Mouse (Mus musculus): ENCODE results near the gene Commd6. TPM values are rescaled to one million over a fixed set of nuclear protein-coding genes. Genes with fewer than 3 reads are reported as not detected.

The Commd6 gene
- polyA plus RNA-seq (2015; fragmentation: Nextera tagmentation; extraction: Ambion mirVana), result 136 and 137 TPM in 2 replicates

DNA sequence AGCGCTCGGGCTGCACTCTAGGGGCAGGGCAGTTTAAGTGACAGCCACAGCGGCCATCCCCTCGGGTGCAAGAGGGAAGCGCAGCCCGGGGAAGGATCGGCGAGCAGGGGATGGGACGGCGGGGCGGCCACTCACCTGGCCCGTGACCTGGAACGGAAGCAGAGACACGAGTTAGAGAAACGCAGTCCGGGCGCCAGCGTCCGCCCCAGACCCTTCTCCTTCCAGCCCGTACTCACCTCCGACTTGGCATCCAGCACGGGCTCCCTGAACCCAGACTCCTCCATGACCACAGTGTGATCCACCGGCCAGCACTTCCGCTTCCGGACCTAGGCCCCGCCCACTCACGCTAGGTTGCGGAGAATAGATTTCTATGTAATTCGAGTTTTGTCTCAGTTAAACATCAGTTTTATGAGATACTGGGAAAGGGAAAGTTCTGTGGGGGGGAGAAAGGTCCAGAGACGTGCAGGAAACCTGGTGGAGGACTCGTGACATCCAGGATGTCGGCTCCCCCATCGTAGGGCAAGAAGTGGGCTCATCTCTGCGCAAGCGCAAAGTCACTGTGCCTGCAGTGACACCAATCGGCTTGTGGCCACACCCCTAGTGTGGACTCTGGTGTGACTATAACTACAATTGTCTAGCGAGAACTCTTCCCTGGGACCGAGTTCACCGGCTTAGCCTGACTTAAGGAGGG, at the start of gene Commd6:
Commd6 (minus strand) TSS at position 534 of the 691 bp plus-strand sequence.
- 0 out of 2 replicates have a peak, but pooled peaks cover 3% of the 10 kb centered on the region for H3K4me1 ChIP-seq (replicated peaks)
- H3K4me2 ChIP-seq (replicated peaks), result peak within 1 kb of the TSS; percentile 62
- under 1% methylated on average over 39 of the region's 39 CpGs for WGBS

DNA sequence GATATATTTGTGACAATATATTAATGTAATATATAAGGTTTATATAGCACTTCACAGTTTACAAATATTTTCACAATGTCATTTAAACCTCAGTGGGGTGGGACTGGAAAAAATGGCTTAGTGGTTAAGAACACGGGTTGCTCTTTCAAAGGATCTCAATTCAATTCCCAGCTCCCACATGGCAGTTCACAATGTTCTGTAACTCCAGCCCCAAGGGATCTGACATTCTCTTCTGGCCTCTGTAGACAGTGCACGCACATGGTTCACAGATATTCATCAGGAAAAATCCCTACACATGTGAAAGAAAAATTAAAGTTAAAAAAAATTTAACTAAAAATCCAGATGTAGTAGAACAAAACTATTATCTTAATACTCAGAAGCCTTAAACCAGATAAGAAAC, 47.9 kb upstream of the Commd6 start:
- no peaks in the 10 kb centered on the region for H3K27me3 ChIP-seq (replicated peaks)
- no peaks in the 10 kb centered on the region for H3K36me3 ChIP-seq
- H3K9me3 ChIP-seq, result no peaks in the 10 kb centered on the region
- no peak overlapping the region for H3K9ac ChIP-seq
- no peak overlapping the region for H3K4me2 ChIP-seq (replicated peaks)
- H3K4me1 ChIP-seq (replicated peaks), result no peaks in the 10 kb centered on the region
- WGBS, result 84% methylated on average over 2 of the region's 2 CpGs
- H3K27ac ChIP-seq, result no peak overlapping the region
- ATAC-seq, result no peak
- H3K4me3 ChIP-seq (replicated peaks), result no peak overlapping the region

More for the DNA sequence above, at the start of gene Commd6:
- Histone ChIP-seq H3K4me3 (replicated peaks) (peak within 1 kb of the TSS; percentile 87), H3K27me3 (replicated peaks) (no peaks in the 10 kb centered on the region), H3K9ac (peak within 1 kb of the TSS; percentile 81), H3K27ac (peak within 1 kb of the TSS; percentile 81), H3K36me3 (no peaks in the 10 kb centered on the region), H3K9me3 (no peaks in the 10 kb centered on the region)
- peak; percentile 98 for ATAC-seq

DNA sequence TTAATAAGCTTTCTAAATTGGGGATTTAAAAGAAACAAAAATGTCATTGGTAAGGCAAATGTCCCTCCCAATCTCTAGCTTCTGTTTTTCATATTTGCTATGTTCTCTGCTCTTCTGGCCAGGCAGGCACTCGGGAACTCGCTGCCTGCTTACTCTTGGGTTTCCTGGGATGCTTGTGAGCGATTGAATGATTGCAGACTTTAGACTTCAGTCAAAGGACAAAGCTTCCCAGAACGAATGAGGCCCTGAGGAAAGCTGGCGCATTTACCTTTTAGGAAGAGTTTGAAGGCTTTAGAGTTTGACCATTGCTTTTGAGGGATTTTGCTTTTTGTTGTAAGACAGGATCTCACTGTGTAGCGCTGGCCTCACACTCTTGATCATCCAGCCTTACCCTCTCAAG, 47.2 kb upstream of the Commd6 start:
- WGBS, result 88% methylated on average over 6 of the region's 6 CpGs

DNA sequence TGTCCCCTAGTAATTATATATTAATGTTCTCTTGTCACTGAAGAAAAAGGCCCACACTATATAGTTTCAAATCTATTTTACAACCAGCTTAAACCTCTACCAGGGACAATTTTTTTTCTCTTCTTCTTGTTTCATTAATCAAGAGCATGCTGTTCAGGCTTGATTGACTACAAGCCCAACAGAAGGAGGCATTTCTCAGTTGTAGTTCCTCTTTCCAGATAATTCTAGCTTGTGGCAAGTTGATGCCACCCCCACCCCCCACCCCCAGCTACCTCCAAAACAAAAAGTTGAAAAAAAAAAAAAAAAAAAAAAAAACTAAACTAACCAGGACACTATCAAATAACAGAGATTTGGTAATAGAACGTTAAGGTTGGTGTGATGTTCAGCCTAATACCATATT, 31.7 kb upstream of the Commd6 start:
- H3K27ac ChIP-seq, result no peak overlapping the region
- H3K36me3 ChIP-seq, result no peaks in the 10 kb centered on the region
- H3K9ac ChIP-seq, result no peak overlapping the region
- no peaks in the 10 kb centered on the region for H3K9me3 ChIP-seq
- ATAC-seq, result no peak
- H3K4me2 ChIP-seq (replicated peaks), result no peak overlapping the region
- H3K4me1 ChIP-seq (replicated peaks), result no peaks in the 10 kb centered on the region
- H3K27me3 ChIP-seq (replicated peaks), result no peaks in the 10 kb centered on the region
- no peak overlapping the region for H3K4me3 ChIP-seq (replicated peaks)
- WGBS, result 97% methylated on average over 1 of the region's 1 CpGs

More for the DNA sequence above, 47.2 kb upstream of the Commd6 start:
- ATAC-seq, result no peak
- Histone ChIP-seq H3K9me3 (no peaks in the 10 kb centered on the region), H3K9ac (no peak overlapping the region), H3K36me3 (no peaks in the 10 kb centered on the region), H3K4me2 (replicated peaks) (no peak overlapping the region), H3K4me3 (replicated peaks) (no peak overlapping the region), H3K27ac (no peak overlapping the region), H3K4me1 (replicated peaks) (no peaks in the 10 kb centered on the region), H3K27me3 (replicated peaks) (no peaks in the 10 kb centered on the region)

DNA sequence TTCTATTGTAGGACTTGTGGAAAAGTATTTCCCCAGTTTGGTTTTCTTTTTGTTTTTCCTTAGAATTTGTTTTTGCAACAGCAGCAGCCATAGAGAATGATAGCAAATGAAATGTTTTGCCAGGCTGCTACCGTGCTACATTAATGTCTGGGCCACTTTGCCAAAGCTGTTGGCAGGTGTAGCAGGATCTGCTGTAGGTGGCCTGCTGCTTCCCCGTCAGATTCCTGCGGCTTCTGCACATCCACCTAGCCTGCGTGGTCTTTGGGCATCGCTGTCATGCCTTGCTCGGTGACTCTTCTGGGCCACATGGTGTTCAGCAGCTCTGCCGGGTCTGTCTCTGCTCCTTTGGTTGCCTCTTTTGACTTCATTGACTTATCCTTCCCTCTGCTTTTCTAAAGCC, 28.1 kb upstream of the Commd6 start:
- H3K36me3 ChIP-seq, result no peaks in the 10 kb centered on the region
- 92% methylated on average over 7 of the region's 7 CpGs for WGBS
- H3K9ac ChIP-seq, result no peak overlapping the region
- no peaks in the 10 kb centered on the region for H3K27me3 ChIP-seq (replicated peaks)
- H3K4me2 ChIP-seq (replicated peaks), result no peak overlapping the region
- H3K4me3 ChIP-seq (replicated peaks), result no peak overlapping the region
- no peak overlapping the region for H3K27ac ChIP-seq
- H3K9me3 ChIP-seq, result no peaks in the 10 kb centered on the region
- no peak for ATAC-seq
- no peaks in the 10 kb centered on the region for H3K4me1 ChIP-seq (replicated peaks)

DNA sequence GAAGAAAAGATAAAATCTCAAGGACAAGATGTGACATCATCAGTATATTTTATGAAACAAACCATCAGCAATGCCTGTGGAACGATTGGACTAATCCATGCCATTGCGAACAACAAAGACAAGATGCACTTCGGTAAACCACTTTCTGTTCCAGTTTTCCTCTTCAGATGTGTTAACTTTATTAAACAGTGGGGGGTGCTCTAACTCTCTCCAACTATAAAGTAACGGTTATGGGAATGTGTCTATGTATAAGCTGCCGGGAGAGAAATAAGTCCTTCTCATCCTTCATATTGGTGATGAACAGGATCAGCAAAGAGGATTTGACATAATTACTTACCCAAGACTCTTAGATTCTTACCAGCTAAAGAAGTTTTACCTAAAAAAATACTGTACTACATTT, 26.1 kb upstream of the Commd6 start:
- Histone ChIP-seq H3K4me2 (replicated peaks) (no peak overlapping the region), H3K36me3 (no peaks in the 10 kb centered on the region), H3K27ac (no peak overlapping the region), H3K9ac (no peak overlapping the region), H3K27me3 (replicated peaks) (no peaks in the 10 kb centered on the region), H3K9me3 (no peaks in the 10 kb centered on the region), H3K4me3 (replicated peaks) (no peak overlapping the region), H3K4me1 (replicated peaks) (no peaks in the 10 kb centered on the region)
- ATAC-seq, result no peak
- 90% methylated on average over 5 of the region's 5 CpGs for WGBS

DNA sequence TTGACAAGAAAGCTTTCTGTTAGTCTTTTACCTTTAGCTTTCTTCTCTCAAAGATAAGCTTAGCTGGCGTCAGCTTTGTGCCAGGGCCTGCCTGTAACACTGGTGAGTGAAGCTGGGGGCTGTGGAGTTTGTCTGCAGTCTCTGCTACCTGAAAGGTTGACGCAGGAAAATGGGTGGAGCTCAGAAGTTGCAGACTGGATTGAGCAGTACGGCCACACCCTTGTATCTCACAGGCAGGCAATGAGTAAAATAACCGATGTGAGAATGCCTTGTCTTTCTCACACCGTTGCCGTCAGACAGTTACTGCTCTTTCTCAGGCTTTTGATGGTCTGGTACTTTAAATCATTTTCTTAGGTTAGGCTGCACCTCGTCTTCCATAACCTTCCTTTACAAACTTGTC, 25.6 kb upstream of the Commd6 start:
- Histone ChIP-seq H3K9me3 (no peaks in the 10 kb centered on the region), H3K4me1 (replicated peaks) (no peaks in the 10 kb centered on the region), H3K9ac (no peak overlapping the region), H3K4me2 (replicated peaks) (no peak overlapping the region), H3K4me3 (replicated peaks) (no peak overlapping the region), H3K36me3 (no peaks in the 10 kb centered on the region), H3K27ac (no peak overlapping the region), H3K27me3 (replicated peaks) (no peaks in the 10 kb centered on the region)
- 81% methylated on average over 7 of the region's 7 CpGs for WGBS
- ATAC-seq, result no peak

DNA sequence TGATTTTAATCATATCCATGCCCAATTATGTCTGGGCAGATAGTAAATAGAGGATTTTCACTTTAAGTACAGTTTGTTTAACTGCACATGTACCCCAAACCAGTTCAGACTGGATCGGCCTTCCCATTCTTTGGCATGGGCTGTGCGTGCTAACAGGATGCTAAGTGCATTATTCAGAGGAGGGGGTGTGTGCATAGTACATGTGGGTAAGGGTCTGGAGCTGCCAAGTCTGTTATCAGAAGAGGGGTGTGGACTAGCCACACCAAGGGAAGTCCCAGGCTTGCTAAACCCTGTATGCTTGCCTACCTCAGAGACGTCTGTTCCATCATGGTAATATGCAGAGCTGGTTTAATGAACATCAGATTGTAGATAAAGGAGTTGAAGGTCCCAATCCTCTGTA, 23.8 kb upstream of the Commd6 start:
- Histone ChIP-seq H3K9ac (no peak overlapping the region), H3K4me1 (replicated peaks) (no peaks in the 10 kb centered on the region), H3K36me3 (no peaks in the 10 kb centered on the region), H3K4me2 (replicated peaks) (no peak overlapping the region), H3K9me3 (no peaks in the 10 kb centered on the region), H3K27me3 (replicated peaks) (no peaks in the 10 kb centered on the region), H3K4me3 (replicated peaks) (no peak overlapping the region), H3K27ac (no peak overlapping the region)
- ATAC-seq, result no peak
- 81% methylated on average over 3 of the region's 3 CpGs for WGBS

DNA sequence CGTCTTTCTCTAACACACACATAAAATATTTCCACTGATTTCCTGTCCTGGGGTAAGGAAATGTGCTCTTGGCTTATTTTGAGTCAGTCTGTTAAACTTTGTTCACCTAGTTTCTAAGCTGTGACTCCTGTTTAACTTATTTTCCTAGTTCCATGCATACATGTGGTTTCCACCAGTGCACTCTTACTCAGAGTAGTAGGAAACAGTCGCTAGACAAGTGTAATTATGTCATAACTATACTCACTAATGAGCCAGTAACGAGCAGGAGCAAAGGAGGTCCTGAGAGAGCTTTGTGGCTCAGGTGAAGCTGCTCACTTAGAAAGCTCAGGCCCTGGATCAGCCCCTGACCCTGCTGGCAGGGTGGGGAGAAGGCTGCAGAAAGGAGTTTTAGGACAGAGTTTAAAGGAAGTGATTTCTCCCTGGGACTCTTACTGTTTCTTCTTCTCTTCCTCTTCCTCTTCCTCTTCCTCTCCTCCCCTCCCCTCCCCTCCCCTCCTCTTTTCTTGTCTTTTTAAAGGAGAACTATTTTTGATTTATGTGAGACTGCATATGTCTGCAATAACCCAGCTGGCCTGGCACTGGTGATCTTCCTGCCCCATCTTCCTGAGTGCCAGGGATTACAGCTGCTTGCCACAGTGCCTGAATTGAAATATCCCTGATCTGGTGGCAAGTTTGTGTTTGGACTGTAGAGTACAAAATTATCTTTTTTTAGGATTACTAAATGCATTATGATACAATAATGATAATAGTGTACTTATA, 21.3 kb upstream of the Commd6 start:
- Histone ChIP-seq H3K27me3 (replicated peaks) (no peaks in the 10 kb centered on the region), H3K36me3 (no peaks in the 10 kb centered on the region), H3K9ac (no peak overlapping the region), H3K27ac (no peak overlapping the region), H3K4me2 (replicated peaks) (no peak overlapping the region), H3K9me3 (no peaks in the 10 kb centered on the region), H3K4me1 (replicated peaks) (no peaks in the 10 kb centered on the region), H3K4me3 (replicated peaks) (no peak overlapping the region)
- ATAC-seq, result no peak
- WGBS, result 67% methylated on average over 3 of the region's 3 CpGs

DNA sequence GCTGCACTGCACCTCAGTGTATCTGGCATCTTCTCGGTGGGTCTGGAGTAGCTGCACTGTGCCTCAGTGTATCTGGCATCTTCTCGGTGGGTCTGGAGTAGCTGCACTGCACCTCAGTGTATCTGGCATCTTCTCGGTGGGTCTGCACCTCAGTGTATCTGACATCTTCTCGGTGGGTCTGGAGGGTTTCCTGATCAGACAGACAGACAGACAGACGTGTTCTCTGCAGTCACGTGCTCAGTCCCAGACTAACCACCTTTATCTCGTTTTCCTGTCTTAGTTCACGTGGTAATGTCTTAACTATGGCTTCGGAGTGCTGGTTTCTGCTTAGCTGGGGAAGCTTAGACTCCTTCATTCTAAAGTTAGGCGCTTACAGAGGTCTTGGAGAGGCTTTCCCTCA, 15.8 kb upstream of the Commd6 start:
- no peaks in the 10 kb centered on the region for H3K9me3 ChIP-seq
- 85% methylated on average over 10 of the region's 10 CpGs for WGBS
- no peak for ATAC-seq

DNA sequence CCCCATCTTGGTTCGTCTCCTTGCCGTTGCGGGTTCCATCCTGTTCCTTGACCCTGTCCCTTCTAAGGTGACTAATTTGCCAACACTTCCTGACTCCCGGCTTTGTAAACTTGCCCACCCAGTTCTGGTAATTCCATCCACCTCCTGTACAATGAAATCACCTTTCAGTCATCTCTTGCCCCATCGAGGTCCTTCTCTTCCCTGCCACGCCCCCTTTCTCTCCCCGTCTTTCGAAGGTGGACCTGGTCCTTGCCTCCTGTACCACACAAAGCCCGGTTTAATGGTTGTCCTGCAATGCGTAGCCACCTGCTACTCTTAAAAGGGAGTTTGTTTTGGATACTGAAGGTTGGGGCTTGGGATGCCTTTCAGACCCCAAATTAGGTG, 14.0 kb upstream of the Commd6 start:
- Histone ChIP-seq H3K4me1 (replicated peaks) (no peaks in the 10 kb centered on the region), H3K9ac (peak overlapping the region; percentile 85), H3K9me3 (no peaks in the 10 kb centered on the region), H3K4me2 (replicated peaks) (peak overlapping the region; percentile 81), H3K4me3 (replicated peaks) (peak overlapping the region; percentile 98), H3K27ac (no peak overlapping the region), H3K27me3 (replicated peaks) (no peaks in the 10 kb centered on the region), H3K36me3 (no peaks in the 10 kb centered on the region)
- under 1% methylated on average over 10 of the region's 10 CpGs for whole genome bisulfite sequencing
- peak; percentile 40 for ATAC-seq

More for the DNA sequence above, 15.8 kb upstream of the Commd6 start:
- Histone ChIP-seq H3K4me3 (replicated peaks) (no peak overlapping the region), H3K27me3 (replicated peaks) (no peaks in the 10 kb centered on the region), H3K4me1 (replicated peaks) (no peaks in the 10 kb centered on the region), H3K9ac (no peak overlapping the region), H3K36me3 (no peaks in the 10 kb centered on the region), H3K27ac (no peak overlapping the region), H3K4me2 (replicated peaks) (no peak overlapping the region)

DNA sequence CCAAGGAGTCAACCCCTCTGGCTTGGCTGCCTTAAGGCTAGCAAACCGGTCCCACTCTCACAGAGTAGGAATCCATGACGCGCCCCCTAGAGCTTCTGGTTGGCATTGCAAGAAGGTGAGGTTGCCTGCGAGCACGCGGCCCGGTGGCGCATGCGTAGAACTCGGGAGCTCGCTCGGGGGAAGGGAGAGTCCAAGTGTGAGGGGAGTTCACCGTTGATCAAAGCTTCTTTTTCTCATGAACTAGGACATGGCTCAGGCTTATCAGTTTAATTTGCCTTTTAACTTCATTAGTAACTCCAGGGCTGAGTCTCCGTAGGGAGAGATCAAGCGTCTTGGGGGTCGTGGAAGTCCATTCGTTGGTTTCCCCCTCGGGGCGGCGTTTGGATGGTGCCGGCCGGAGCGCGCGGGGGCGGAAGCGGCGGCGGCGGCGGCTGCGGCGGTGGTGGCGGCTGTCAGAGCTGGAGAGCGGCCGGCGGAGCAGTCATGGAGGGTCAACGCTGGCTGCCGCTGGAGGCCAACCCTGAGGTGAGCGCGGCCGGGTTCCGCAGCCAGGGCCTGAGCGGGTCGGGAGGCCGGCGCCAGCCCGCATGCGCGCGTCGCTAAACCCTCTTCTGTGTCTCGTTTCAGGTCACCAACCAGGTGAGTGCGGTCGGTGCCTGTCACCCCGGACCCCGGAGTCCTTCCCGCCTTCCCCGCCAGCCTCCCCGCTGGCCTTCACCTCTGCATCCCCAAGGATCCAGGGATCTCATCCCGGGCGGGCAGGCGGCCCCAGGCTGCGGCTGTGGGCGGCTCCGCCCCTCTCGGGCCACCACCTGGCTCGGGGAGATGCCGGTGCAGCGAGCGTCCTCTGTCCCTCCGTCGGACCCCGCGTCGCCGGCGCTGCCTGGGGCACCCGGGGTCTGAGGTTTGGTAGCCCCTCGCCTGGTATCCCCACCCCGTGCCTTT, 13.4 kb upstream of the Commd6 start, which contains the start of gene Uchl3:
Uchl3 (plus strand) TSS at position 387 of the 945 bp plus-strand sequence.
- Histone ChIP-seq H3K4me2 (replicated peaks) (peak within 1 kb of the TSS; percentile 81), H3K27me3 (replicated peaks) (no peaks in the 10 kb centered on the region), H3K4me1 (replicated peaks) (no peaks in the 10 kb centered on the region), H3K4me3 (replicated peaks) (peak within 1 kb of the TSS; percentile 98), H3K9ac (peak within 1 kb of the TSS; percentile 85), H3K36me3 (no peaks in the 10 kb centered on the region), H3K9me3 (no peaks in the 10 kb centered on the region), H3K27ac (peak within 1 kb of the TSS; percentile 62)
- under 1% methylated on average over 81 of the region's 81 CpGs for WGBS
- ATAC-seq, result peak; percentile 94
